Mouse (Mus musculus): ENCODE measurements around the gene Stra6. TPM values are rescaled to one million over a fixed set of nuclear protein-coding genes. Genes with fewer than 3 reads are reported as not detected.

Stra6 gene
- polyA plus RNA-seq, 1 experiment from 2014 or later: 0.89 TPM

DNA sequence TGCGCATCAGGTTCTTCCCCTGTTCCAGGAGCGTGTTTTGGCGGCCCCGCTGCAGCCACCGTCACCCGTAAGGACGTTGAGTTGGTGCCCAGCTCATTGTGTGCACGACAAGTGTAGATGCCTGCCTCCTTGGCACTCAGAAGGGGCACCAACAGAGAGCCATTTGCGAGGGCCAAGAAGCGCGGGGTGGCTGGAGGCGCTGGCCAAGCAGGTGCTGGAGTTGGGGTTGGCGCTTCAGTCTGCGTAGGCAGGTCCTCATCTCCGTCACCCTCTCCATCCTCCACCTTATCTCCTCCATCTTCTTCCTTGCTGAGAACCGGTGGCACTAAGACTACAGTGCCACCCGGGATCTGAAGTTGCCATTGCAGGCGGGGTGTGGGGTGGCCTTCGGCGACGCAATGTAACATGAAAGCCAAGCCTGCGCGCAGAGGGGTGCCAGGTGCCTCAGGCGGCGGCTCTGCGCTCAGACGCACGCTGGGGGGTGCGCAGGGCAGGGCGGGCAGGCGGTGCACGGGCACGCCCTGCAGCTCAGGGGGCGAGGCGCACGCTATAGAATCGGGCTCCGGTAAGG lies 135.3 kb downstream of the Stra6 start:
- Histone ChIP-seq H3K9me3 (replicated peaks; ENCODE audit: control insufficient read depth, low read length) (no peaks in the 10 kb centered on the region), H3K4me2 (ENCODE audit: low read depth, low read length) (peak overlapping the region; percentile 43), H3K27ac (ENCODE audit: low read length) (no peak overlapping the region), H3K4me1 (ENCODE audit: control insufficient read depth, insufficient read depth, low read length) (peaks cover 41% of the 10 kb centered on the region), H3K27me3 (ENCODE audit: control insufficient read depth, insufficient read depth, low read length) (peaks cover 99% of the 10 kb centered on the region), H3K9ac (ENCODE audit: low read length) (no peak overlapping the region), H3K4me3 (ENCODE audit: low read length) (peak overlapping the region; percentile 29), H3K36me3 (ENCODE audit: control insufficient read depth, insufficient read depth) (no peaks in the 10 kb centered on the region)
- no peak for ATAC-seq (replicated peaks; ENCODE audit: extremely low read depth, insufficient read depth, low FRiP score)
- 2% methylated on average over 38 of the region's 38 CpGs for WGBS

DNA sequence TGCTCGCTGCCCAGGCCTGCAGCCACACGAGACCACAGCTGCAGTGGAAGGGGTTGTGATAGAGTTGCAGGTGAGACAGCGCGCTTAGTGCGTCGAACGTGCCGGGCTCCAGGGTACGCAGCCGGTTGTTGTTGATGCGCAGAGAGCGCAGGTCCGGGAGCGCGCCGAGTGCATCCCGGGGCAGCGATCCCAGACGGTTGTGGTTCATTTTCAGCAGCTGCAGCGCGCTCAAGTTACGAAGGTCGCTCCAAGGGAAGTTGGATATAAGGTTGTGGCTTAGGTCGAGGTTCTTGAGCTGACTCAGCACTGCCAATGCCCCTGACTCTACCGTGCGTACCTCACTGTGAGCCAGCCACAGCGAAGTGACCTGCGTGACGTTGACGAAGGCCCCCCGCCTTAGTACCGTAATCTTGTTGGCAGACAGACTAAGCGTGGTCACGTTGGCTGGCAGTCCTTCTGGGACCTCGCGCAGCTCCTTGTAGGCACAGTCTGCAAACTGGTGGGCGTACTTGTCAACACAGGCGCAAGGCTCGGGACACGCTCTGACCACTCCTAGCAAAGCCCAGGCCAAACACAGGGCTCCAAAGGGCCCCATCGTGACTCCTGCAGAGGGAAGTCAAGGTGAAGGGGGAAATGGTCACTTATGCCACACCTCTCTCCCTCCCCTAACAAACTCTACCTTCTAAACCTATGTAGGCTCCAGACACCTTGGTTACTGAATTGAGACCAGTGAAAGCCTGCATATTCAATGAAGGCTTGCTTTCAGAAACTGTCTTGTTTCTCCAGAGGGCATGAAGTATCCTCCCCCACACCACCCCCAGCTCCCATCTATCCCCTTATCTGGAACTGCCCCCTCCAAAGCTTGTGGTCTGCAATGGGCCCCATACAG lies 136.0 kb downstream of the Stra6 start:
- no peak for ATAC-seq (replicated peaks; ENCODE audit: extremely low read depth, insufficient read depth, low FRiP score)
- H3K4me3 ChIP-seq (ENCODE audit: low read length): peak overlapping the region; percentile 29
- WGBS: 1% methylated on average over 41 of the region's 41 CpGs
- no peak overlapping the region for H3K9ac ChIP-seq (ENCODE audit: low read length)
- H3K36me3 ChIP-seq (ENCODE audit: control insufficient read depth, insufficient read depth): no peaks in the 10 kb centered on the region
- H3K4me1 ChIP-seq (ENCODE audit: control insufficient read depth, insufficient read depth, low read length): peaks cover 42% of the 10 kb centered on the region
- no peaks in the 10 kb centered on the region for H3K9me3 ChIP-seq (replicated peaks; ENCODE audit: control insufficient read depth, low read length)
- peaks cover 93% of the 10 kb centered on the region for H3K27me3 ChIP-seq (ENCODE audit: control insufficient read depth, insufficient read depth, low read length)
- peak overlapping the region; percentile 43 for H3K4me2 ChIP-seq (ENCODE audit: low read depth, low read length)
- no peak overlapping the region for H3K27ac ChIP-seq (ENCODE audit: low read length)

DNA sequence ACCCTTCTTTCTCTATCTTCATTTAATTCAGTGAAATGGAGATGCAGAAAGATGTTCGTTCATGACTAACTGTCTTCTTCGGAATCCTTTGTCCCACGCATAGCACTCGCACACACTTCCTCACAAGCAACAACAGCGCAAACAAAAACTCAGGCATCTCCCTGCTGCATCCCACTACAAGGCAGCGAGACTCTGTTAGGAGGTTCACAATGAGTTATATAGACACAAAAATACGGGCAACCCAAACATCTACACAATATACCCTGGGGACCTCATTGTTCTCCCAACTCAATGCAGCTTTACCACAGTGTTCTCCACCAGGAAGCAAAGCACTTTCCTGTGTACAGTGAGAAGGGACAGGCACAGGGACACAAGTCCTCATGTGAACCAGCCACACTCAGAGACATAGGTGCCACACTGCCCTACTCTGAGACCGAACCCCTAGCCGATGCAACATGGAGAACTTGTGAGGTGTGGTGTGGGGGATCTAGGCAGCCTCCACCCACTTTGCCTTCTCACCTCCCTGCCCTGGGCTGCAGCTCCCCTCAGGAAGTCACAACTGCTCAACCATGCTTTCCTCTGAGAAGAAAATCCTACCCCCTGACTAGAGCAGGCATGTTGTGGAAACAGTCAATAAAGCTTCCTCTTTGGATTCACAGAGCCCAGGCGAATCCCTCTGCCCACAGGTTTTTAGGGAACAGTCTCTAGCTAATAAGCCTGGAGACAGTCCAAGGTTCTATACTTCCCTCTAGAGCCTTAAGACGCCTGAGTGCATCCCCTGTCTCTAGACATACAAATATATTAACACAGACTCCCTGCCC lies 136.9 kb downstream of the Stra6 start:
- peaks cover 85% of the 10 kb centered on the region for H3K27me3 ChIP-seq (ENCODE audit: control insufficient read depth, insufficient read depth, low read length)
- no peak overlapping the region for H3K4me3 ChIP-seq (ENCODE audit: low read length)
- no peaks in the 10 kb centered on the region for H3K9me3 ChIP-seq (replicated peaks; ENCODE audit: control insufficient read depth, low read length)
- 10% methylated on average over 11 of the region's 11 CpGs for WGBS
- peaks cover 42% of the 10 kb centered on the region for H3K4me1 ChIP-seq (ENCODE audit: control insufficient read depth, insufficient read depth, low read length)
- no peaks in the 10 kb centered on the region for H3K36me3 ChIP-seq (ENCODE audit: control insufficient read depth, insufficient read depth)
- H3K27ac ChIP-seq (ENCODE audit: low read length): no peak overlapping the region
- H3K4me2 ChIP-seq (ENCODE audit: low read depth, low read length): no peak overlapping the region
- H3K9ac ChIP-seq (ENCODE audit: low read length): no peak overlapping the region
- no peak for ATAC-seq (replicated peaks; ENCODE audit: extremely low read depth, insufficient read depth, low FRiP score)

DNA sequence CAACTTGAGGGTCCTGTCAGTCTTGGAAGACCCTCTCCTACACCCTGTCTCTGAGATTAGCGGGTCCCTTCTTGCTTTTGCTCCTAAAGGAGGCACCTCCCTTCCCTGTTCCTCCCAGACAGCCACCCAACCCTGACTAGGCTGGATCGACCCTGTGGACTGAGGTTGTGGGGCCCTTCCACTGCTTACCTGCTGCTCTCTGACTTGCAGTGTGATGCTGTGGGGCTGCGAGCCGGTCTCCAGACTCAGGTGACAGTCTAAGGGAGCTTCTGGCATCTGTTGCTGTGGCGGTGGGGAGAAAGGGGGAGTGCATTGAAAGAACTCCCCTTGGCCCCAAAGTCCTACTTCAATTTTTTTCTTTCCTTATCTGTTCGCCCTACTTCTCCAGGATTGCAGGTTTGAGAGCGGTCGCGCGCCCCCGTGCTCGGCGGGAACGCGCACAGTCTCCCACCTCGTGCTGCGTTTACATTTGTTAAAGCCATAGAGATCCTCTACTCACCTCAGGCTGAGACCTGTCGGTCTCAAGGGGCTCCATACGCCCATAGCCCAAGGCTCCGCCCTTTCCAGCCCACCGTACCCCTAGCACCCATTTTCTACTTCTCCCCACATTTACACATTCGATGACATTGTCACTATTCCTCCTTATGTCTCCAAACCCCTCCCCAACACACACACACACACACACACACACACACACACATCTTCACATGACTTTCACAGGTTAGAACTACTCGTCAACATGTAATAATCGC lies 137.7 kb downstream of the Stra6 start:
- Histone ChIP-seq H3K27me3 (ENCODE audit: control insufficient read depth, insufficient read depth, low read length) (peaks cover 77% of the 10 kb centered on the region), H3K9me3 (replicated peaks; ENCODE audit: control insufficient read depth, low read length) (no peaks in the 10 kb centered on the region), H3K27ac (ENCODE audit: low read length) (no peak overlapping the region), H3K4me3 (ENCODE audit: low read length) (no peak overlapping the region), H3K4me1 (ENCODE audit: control insufficient read depth, insufficient read depth, low read length) (peaks cover 38% of the 10 kb centered on the region), H3K9ac (ENCODE audit: low read length) (no peak overlapping the region), H3K36me3 (ENCODE audit: control insufficient read depth, insufficient read depth) (no peaks in the 10 kb centered on the region), H3K4me2 (ENCODE audit: low read depth, low read length) (no peak overlapping the region)
- ATAC-seq (replicated peaks; ENCODE audit: extremely low read depth, insufficient read depth, low FRiP score): no peak
- 2% methylated on average over 24 of the region's 24 CpGs for WGBS

DNA sequence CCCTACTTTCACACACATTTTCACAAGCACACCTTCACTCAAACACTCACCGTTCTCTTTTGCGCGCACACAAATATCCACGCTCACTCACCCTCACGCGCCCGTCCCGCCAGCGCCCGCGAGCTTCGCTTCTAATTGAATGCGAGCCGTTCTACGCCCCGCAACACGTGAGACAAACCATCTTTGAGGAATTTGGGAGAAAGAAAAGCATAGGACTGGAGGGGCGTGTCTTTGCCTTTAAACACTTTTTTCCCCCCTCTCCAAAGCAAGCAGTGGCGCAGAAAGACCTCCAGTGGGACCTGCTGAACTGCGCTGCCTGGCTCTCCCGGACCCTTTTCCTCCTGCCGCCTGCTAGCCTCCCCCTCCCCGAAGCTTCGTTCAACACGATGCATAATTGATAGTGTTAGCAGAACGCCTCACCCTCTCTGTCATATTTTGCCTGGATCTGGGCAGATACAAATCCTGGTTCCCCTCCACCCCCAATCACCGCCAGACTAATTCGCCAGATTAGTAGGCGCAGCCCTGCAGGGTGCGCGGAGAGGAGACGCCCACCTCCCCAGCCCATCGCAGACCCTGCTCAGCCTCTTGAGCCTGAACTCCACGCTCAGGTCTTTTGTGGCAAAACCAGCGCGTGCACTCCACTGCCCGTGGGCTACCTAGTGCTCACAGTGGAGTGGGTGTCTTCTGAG lies 138.4 kb downstream of the Stra6 start:
- Histone ChIP-seq H3K4me3 (ENCODE audit: low read length) (no peak overlapping the region), H3K27ac (ENCODE audit: low read length) (no peak overlapping the region), H3K36me3 (ENCODE audit: control insufficient read depth, insufficient read depth) (no peaks in the 10 kb centered on the region), H3K27me3 (ENCODE audit: control insufficient read depth, insufficient read depth, low read length) (peaks cover 71% of the 10 kb centered on the region), H3K4me1 (ENCODE audit: control insufficient read depth, insufficient read depth, low read length) (peaks cover 33% of the 10 kb centered on the region), H3K4me2 (ENCODE audit: low read depth, low read length) (no peak overlapping the region), H3K9me3 (replicated peaks; ENCODE audit: control insufficient read depth, low read length) (no peaks in the 10 kb centered on the region), H3K9ac (ENCODE audit: low read length) (no peak overlapping the region)
- ATAC-seq (replicated peaks; ENCODE audit: extremely low read depth, insufficient read depth, low FRiP score): no peak
- WGBS: 3% methylated on average over 37 of the region's 37 CpGs

DNA sequence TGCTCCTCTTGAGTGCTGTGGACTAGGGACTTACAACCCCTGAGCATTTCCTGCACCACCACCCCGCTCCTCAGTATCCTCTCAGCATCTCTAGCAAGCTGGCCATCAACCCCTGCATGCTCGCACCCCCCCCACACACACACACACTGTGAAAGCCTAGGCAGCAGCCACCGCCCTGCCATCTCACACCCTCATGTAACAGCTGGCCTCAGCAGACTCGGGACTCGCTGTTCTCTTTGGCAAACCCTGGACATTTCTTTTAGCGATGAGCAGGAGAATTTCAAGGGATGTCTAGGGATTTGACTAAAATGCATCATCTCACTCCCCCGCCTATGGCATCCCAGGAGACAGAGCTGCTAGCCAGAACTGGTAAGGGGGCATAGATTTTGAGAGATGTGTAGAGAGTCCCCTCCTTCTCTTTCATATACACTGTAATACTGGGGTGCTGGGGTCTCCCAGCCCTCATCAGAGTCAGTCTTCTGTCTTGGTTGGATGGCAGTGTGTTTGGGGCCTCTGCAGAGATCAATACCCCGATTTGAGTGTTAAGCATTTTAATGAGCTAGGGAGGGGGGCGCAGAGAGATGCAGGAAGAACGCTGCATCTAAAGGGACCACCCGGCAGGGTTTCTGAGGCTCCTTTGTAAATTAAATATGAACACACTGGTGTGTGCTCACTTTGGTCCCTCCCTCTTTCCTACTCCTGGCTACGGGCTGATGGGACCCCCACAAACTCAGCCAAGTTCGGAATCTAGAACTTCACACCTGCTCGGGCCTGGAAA lies 139.3 kb downstream of the Stra6 start:
- whole genome bisulfite sequencing: 7% methylated on average over 14 of the region's 14 CpGs
- Histone ChIP-seq H3K36me3 (ENCODE audit: control insufficient read depth, insufficient read depth) (no peaks in the 10 kb centered on the region), H3K9me3 (replicated peaks; ENCODE audit: control insufficient read depth, low read length) (no peaks in the 10 kb centered on the region), H3K4me2 (ENCODE audit: low read depth, low read length) (no peak overlapping the region), H3K27ac (ENCODE audit: low read length) (no peak overlapping the region), H3K27me3 (ENCODE audit: control insufficient read depth, insufficient read depth, low read length) (peaks cover 65% of the 10 kb centered on the region), H3K4me3 (ENCODE audit: low read length) (no peak overlapping the region), H3K4me1 (ENCODE audit: control insufficient read depth, insufficient read depth, low read length) (peaks cover 24% of the 10 kb centered on the region), H3K9ac (ENCODE audit: low read length) (no peak overlapping the region)
- no peak for ATAC-seq (replicated peaks; ENCODE audit: extremely low read depth, insufficient read depth, low FRiP score)
